9 mouse cellular contexts compared by ENCODE assay signal in the genomic region with DNA sequence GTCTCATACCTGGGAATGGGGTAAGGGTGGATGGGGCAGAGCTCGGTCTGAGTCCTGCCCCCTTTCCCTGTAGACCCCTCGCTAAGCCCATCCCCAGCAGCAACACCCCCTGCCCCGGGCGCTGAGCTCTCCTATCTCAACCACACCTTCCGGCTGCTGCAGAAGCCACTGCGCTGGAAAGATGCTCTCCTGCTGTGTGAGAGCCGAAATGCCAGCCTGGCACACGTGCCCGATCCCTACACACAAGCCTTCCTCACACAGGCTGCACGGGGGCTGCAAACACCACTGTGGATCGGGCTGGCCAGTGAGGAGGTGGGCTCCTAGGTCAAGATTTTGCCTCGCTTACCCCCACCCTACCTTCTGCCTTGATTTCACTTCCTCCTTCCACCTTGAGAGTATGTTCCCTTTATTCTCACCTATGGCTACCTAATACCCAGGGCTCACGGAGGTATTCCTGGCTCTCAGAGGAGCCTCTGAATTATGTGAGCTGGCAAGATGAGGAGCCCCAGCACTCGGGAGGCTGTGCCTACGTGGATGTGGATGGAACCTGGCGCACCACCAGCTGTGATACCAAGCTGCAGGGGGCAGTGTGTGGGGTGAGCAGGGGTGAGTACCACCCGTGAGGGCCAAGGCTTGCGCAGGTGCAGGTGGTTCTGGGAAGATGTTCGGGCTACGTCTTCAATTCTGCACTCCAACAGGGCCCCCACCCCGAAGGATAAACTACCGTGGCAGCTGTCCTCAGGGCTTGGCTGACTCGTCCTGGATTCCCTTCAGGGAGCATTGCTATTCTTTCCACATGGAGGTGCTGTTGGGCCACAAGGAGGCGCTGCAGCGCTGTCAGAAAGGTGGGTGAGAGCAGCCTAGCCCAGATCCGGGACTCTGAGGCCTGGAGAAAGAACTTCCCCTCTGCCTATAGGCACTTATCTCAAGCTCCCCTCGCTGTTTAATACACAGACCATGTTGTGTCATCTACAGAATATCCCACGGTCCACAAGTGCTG. TPM values are rescaled to one million over a fixed set of nuclear protein-coding genes. Genes with fewer than 3 reads are reported as not detected.
DNase-seq lines count a peak whose midpoint lies in the region; ATAC-seq and TF ChIP-seq lines count a peak whose summit lies in the region.
"Had no signal": no experiment of that assay in that cellular context is flagged by ENCODE, and none has a peak within 500 bp of the region (broad histone marks: within the 10 kb centered on the region; RNA-seq: fewer than 3 reads in every experiment).

No protein-coding gene starts in this region.

- H3K27ac ChIP-seq in heart, embryonic 13.5 days (replicated peaks): no peak overlapping the region
- H3K27ac ChIP-seq in liver, embryonic 12.5 days: no peak overlapping the region
- H3K27ac ChIP-seq in stomach, embryonic 16.5 days (ENCODE audit: low read length): no peak overlapping the region

- peak; percentile 49; the same call in 1 of the 2 replicates for ATAC-seq in erythroid progenitor cell, adult 5-6 weeks (replicated peaks; ENCODE audit: low FRiP score, poor library complexity, severe bottlenecking)
- peak; percentile 48; the same call in 1 of the 2 replicates for ATAC-seq in heart, embryonic 13.5 days (ENCODE audit: extremely low read depth, insufficient number of reproducible peaks, low FRiP score, low TSS enrichment)
- ATAC-seq in liver, embryonic 12.5 days: peak; percentile 67
- peak; percentile 55; the same call in 1 of the 2 replicates for ATAC-seq in stomach, embryonic 16.5 days (ENCODE audit: insufficient read depth, low FRiP score)

- no peaks in the 10 kb centered on the region for H3K27me3 ChIP-seq in heart, embryonic 13.5 days (replicated peaks)
- no peaks in the 10 kb centered on the region for H3K27me3 ChIP-seq in liver, embryonic 12.5 days (replicated peaks)
- no peaks in the 10 kb centered on the region for H3K27me3 ChIP-seq in stomach, embryonic 16.5 days (ENCODE audit: control insufficient read depth, insufficient read depth, low read length)

- WGBS in heart, embryonic 13.5 days: 54% methylated on average over 28 of the region's 28 CpGs
- 46% methylated on average over 28 of the region's 28 CpGs for WGBS in liver, embryonic 12.5 days (ENCODE audit: insufficient replicate concordance)
- 56% methylated on average over 28 of the region's 28 CpGs for WGBS in stomach, embryonic 16.5 days

- H3K9me3 ChIP-seq in heart, embryonic 13.5 days: no peaks in the 10 kb centered on the region
- no peaks in the 10 kb centered on the region for H3K9me3 ChIP-seq in liver, embryonic 12.5 days (replicated peaks)
- no peaks in the 10 kb centered on the region for H3K9me3 ChIP-seq in stomach, embryonic 16.5 days (replicated peaks; ENCODE audit: control insufficient read depth, low read length)

- peaks cover 32% of the 10 kb centered on the region for H3K4me1 ChIP-seq in heart, embryonic 13.5 days
- H3K4me1 ChIP-seq in liver, embryonic 12.5 days: peaks cover 52% of the 10 kb centered on the region
- peaks cover 3% of the 10 kb centered on the region for H3K4me1 ChIP-seq in stomach, embryonic 16.5 days (ENCODE audit: control insufficient read depth, insufficient read depth, low read length)

- DNase-seq in CD4-positive helper T cell, adult 2 months (ENCODE audit: low read depth, low spot score): peak; percentile 53
- peak; percentile 91 for DNase-seq in brain, embryonic 14.5 days (ENCODE audit: low read depth)
- DNase-seq in kidney, postnatal 10 days: peak; percentile 92
- peak; percentile 82 for DNase-seq in neural tube, embryonic 10.5 days (ENCODE audit: extremely low spot score, low spot score)

- peaks cover 56% of the 10 kb centered on the region for H3K36me3 ChIP-seq in heart, embryonic 13.5 days
- 0 out of 2 replicates have a peak, but pooled peaks cover 4% of the 10 kb centered on the region for H3K36me3 ChIP-seq in liver, embryonic 12.5 days
- no peaks in the 10 kb centered on the region for H3K36me3 ChIP-seq in stomach, embryonic 16.5 days (ENCODE audit: control insufficient read depth, insufficient read depth, low read length)

- TF ChIP-seq CTCF in brain, embryonic 14.5 days (IDR thresholded peaks at IDR 0.05; ENCODE audit: borderline replicate concordance, extremely low read depth, insufficient read depth, insufficient read length): peak; percentile 93

- TF ChIP-seq POLR2A in brain, embryonic 14.5 days (IDR thresholded peaks at IDR 0.05; ENCODE audit: borderline replicate concordance, extremely low read depth, insufficient read depth, insufficient read length, poor library complexity, severe bottlenecking): no peak

- H3K4me3 ChIP-seq in heart, embryonic 13.5 days: no peak overlapping the region
- no peak overlapping the region for H3K4me3 ChIP-seq in liver, embryonic 12.5 days
- H3K4me3 ChIP-seq in stomach, embryonic 16.5 days (replicated peaks; ENCODE audit: low read length): no peak overlapping the region
- H3K4me3 ChIP-seq: erythroblast, embryonic 14.5 days had no signal

- peak overlapping the region; percentile 33; the same call in 1 of the 2 replicates for H3K9ac ChIP-seq in heart, embryonic 13.5 days
- H3K9ac ChIP-seq in liver, embryonic 12.5 days: no peak overlapping the region
- H3K9ac ChIP-seq in stomach, embryonic 16.5 days (ENCODE audit: low read length): no peak overlapping the region; the same call in 1 of the 2 replicates

- peak overlapping the region; percentile 27; the same call in 1 of the 2 replicates for H3K4me2 ChIP-seq in heart, embryonic 13.5 days
- peak overlapping the region; percentile 29; the same call in 1 of the 2 replicates for H3K4me2 ChIP-seq in liver, embryonic 12.5 days
- H3K4me2 ChIP-seq in stomach, embryonic 16.5 days (ENCODE audit: low read depth, low read length): no peak overlapping the region

RNA-seq across cellular contexts. Expression of gene Mrc2, which starts 55.0 kb away (rescaled TPM):
- polyA plus RNA-seq in brain, embryonic 14.5 days (2012; rRNA removed): 12.5 and 17.3 TPM in 2 replicates
- not detected in 2 replicates for total RNA-seq in erythroid progenitor cell, adult 5-6 weeks (2015; ENCODE audit: low replicate concordance)
- total RNA-seq in erythroid progenitor cell, adult 5-6 weeks (2017; ENCODE audit: low replicate concordance): not detected in 2 replicates
- 8.6 and 9.8 TPM in 2 replicates for polyA plus RNA-seq in heart, embryonic 13.5 days (2015; fragmentation: Nextera tagmentation; extraction: Ambion mirVana)
- 2.8 and 3.2 TPM in 2 replicates for polyA plus RNA-seq in liver, embryonic 12.5 days (2016; fragmentation: Nextera tagmentation; extraction: Ambion mirVana)
- polyA plus RNA-seq in stomach, embryonic 16.5 days (2015; fragmentation: Nextera tagmentation; extraction: Ambion mirVana): 12.7 and 13.4 TPM in 2 replicates
